Mouse (Mus musculus): ENCODE data around the gene Ephb2. TPM values are rescaled to one million over a fixed set of nuclear protein-coding genes. Genes with fewer than 3 reads are reported as not detected.

Ephb2 gene
- polyA plus RNA-seq, 1 experiment = 10.4 TPM

DNA sequence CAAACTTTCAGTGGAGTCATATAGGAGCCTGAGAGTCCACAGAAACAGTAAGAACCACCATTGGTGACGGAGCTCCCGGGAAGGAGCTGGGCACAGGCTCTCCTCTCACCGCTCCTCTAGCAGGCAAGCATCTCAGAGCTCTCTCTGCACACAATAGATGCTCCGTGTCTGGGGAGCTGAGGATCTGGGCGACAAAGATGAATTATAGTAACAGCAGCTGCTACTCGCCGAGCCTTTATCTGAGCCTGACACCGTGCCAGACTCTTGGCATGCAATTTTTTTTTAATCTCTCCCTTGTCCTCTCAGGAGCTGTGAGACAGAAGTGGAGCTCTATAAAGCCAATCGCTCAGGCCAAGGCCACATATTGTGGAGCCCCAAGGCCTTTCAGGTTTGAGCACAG, 170.7 kb downstream of the Ephb2 start:
- TF ChIP-seq CTCF (conservative IDR thresholded peaks at IDR 0.05; ENCODE audit: insufficient read depth, insufficient read length, low read depth, low read length) (no peak), POLR2A (IDR thresholded peaks at IDR 0.05; ENCODE audit: low read depth, low read length) (no peak)
- Histone ChIP-seq H3K4me3 (ENCODE audit: insufficient read depth, low read depth, low read length) (no peak overlapping the region), H3K27ac (ENCODE audit: insufficient read depth, low read depth, low read length) (no peak overlapping the region), H3K36me3 (ENCODE audit: control insufficient read depth, insufficient read depth, low read length) (no peaks in the 10 kb centered on the region), H3K4me1 (ENCODE audit: control insufficient read depth, insufficient read depth, low read length) (no peaks in the 10 kb centered on the region), H3K27me3 (replicated peaks; ENCODE audit: control insufficient read depth, insufficient read depth, low read length) (no peaks in the 10 kb centered on the region)
- 82% methylated on average over 9 of the region's 9 CpGs for WGBS
- DNase-seq = no peak

DNA sequence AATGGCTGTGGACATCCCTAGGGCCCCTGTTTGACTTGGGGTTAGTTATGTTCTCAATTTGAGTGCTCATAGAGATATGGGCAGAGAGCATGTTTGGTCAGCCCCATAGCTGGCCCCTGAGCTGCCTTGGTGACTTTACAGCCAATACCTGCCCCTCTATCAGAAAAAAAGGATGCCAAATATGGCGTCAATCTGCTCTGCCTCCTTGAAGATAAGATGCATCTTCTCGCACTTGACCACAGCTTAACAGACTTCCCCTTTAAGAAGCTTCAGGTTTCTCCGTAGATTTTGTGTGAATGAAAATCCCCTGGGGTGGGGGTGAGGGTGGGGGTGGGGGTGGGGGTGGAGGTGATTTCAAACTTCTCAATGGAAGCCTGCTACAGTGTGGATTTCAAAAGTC, 177.9 kb downstream of the Ephb2 start:
- WGBS = 79% methylated on average over 3 of the region's 3 CpGs

DNA sequence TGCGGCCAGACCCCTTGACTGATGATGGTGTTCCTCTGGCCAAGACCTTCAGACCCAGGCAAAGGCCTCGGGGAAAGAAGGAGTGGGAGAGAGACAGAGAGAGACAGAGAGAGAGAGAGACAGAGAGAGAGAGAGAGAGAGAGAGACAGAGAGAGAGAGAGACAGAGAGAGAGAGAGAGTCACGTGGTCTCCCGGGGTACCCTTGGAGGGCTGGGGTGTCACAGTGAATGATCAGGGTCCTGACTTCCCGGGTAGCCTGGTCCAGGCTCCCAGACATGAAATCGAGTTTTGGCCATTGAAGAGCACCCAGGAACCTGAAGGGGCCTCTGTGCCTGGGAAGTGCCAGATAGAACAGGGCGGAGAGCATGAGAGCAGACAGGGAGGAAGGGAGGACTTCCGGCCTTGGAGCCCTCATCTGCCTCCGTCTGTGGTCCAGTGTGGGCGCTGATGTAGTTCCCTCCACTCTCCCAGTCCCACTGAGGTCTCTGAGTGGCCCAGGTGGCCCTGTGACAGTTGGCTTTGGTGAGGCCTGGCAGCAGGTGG, 182.0 kb downstream of the Ephb2 start:
- no peak for TF ChIP-seq CTCF (conservative IDR thresholded peaks at IDR 0.05; ENCODE audit: insufficient read depth, insufficient read length, low read depth, low read length)
- no peak for TF ChIP-seq POLR2A (IDR thresholded peaks at IDR 0.05; ENCODE audit: low read depth, low read length)

More for the DNA sequence above, 177.9 kb downstream of the Ephb2 start:
- no peak for DNase-seq
- Histone ChIP-seq H3K4me3 (ENCODE audit: insufficient read depth, low read depth, low read length) (no peak overlapping the region), H3K27me3 (replicated peaks; ENCODE audit: control insufficient read depth, insufficient read depth, low read length) (no peaks in the 10 kb centered on the region), H3K4me1 (ENCODE audit: control insufficient read depth, insufficient read depth, low read length) (no peaks in the 10 kb centered on the region), H3K27ac (ENCODE audit: insufficient read depth, low read depth, low read length) (no peak overlapping the region), H3K36me3 (ENCODE audit: control insufficient read depth, insufficient read depth, low read length) (no peaks in the 10 kb centered on the region)
- TF ChIP-seq POLR2A (IDR thresholded peaks at IDR 0.05; ENCODE audit: low read depth, low read length) = no peak
- TF ChIP-seq CTCF (conservative IDR thresholded peaks at IDR 0.05; ENCODE audit: insufficient read depth, insufficient read length, low read depth, low read length) = no peak

DNA sequence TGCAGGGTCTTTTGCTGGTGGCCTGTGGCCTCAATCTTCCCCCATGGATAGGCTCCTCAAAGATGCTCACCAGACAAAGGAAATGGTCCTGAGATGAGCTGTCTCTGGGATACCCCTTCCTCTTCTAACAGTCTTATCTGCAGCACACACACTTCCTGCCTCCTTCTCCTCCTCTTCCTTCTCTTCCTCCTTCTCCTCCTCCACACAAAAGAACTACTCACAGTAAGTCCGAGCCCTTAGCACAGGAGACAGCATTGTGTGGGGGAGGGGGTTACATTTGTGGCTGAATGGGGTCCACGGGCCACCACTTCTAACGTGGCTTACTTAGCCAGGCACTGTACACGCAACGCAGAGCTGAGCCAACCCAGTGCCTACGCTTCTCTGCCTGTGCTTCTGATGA, 182.8 kb downstream of the Ephb2 start:
- Histone ChIP-seq H3K27ac (ENCODE audit: insufficient read depth, low read depth, low read length) (no peak overlapping the region), H3K27me3 (replicated peaks; ENCODE audit: control insufficient read depth, insufficient read depth, low read length) (no peaks in the 10 kb centered on the region), H3K4me3 (ENCODE audit: insufficient read depth, low read depth, low read length) (no peak overlapping the region), H3K36me3 (ENCODE audit: control insufficient read depth, insufficient read depth, low read length) (no peaks in the 10 kb centered on the region), H3K4me1 (ENCODE audit: control insufficient read depth, insufficient read depth, low read length) (no peaks in the 10 kb centered on the region)
- TF ChIP-seq POLR2A (IDR thresholded peaks at IDR 0.05; ENCODE audit: low read depth, low read length) = no peak
- no peak for TF ChIP-seq CTCF (conservative IDR thresholded peaks at IDR 0.05; ENCODE audit: insufficient read depth, insufficient read length, low read depth, low read length)
- WGBS = 62% methylated on average over 6 of the region's 6 CpGs
- no peak for DNase-seq

More for the DNA sequence above, 182.0 kb downstream of the Ephb2 start:
- Histone ChIP-seq H3K4me3 (ENCODE audit: insufficient read depth, low read depth, low read length) (no peak overlapping the region), H3K36me3 (ENCODE audit: control insufficient read depth, insufficient read depth, low read length) (no peaks in the 10 kb centered on the region), H3K27ac (ENCODE audit: insufficient read depth, low read depth, low read length) (no peak overlapping the region), H3K27me3 (replicated peaks; ENCODE audit: control insufficient read depth, insufficient read depth, low read length) (no peaks in the 10 kb centered on the region), H3K4me1 (ENCODE audit: control insufficient read depth, insufficient read depth, low read length) (no peaks in the 10 kb centered on the region)
- no peak for DNase-seq
- WGBS = 80% methylated on average over 10 of the region's 10 CpGs

DNA sequence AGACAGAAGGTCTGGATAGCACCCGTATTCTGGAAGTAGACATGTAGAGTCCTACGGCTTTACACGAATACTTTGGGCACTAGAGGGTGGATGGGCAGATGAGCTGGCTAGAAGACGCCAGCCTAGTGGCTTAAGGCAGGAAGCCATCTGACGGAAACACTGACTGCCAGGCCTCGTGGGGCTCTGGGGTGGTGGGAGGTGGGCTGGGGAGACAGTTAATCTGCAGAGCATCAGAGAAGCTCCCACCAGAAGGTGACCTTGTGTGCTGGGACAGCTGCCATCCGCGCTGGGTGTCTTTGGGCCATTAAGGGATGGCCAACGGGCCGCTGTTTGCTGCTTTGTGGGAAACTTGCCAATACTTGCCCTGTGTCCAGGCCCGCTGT, 183.3 kb downstream of the Ephb2 start:
- DNase-seq = no peak
- WGBS = 73% methylated on average over 11 of the region's 11 CpGs
- Histone ChIP-seq H3K4me3 (ENCODE audit: insufficient read depth, low read depth, low read length) (no peak overlapping the region), H3K4me1 (ENCODE audit: control insufficient read depth, insufficient read depth, low read length) (no peaks in the 10 kb centered on the region), H3K27ac (ENCODE audit: insufficient read depth, low read depth, low read length) (no peak overlapping the region), H3K27me3 (replicated peaks; ENCODE audit: control insufficient read depth, insufficient read depth, low read length) (no peaks in the 10 kb centered on the region), H3K36me3 (ENCODE audit: control insufficient read depth, insufficient read depth, low read length) (no peaks in the 10 kb centered on the region)
- TF ChIP-seq POLR2A (IDR thresholded peaks at IDR 0.05; ENCODE audit: low read depth, low read length) (no peak), CTCF (conservative IDR thresholded peaks at IDR 0.05; ENCODE audit: insufficient read depth, insufficient read length, low read depth, low read length) (no peak)

DNA sequence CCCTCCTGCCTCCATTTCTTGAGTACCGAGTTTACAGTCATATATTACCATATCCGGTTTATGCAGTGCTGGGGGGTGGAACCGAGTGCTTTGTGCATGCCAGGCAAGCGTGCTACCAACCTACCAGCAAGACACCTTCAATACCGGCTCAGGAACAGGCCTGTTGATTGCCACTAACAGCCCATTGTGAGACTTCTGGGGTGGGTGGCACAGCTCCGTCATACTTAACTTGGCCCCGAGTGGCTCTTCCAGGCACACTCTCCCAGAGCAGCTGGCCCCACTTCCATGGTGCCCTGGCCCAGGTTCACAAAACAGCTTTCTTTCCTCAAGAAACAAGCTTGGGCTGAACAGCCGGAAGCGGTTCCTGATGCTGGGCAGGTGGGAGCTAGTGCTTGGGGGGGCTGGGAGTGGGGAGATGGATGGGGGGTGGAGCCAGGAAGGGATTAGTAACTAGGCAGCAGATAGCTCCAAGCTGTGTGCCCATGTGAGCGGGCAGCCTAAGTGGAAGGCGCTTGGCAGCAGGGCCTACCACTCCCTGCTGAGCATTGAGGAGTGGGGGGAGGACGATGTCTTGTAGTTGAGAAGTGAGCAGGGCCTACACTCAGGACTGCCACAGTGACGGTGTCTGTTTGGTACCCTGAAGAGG, 183.8 kb downstream of the Ephb2 start:
- TF ChIP-seq CTCF (conservative IDR thresholded peaks at IDR 0.05; ENCODE audit: insufficient read depth, insufficient read length, low read depth, low read length) (no peak), POLR2A (IDR thresholded peaks at IDR 0.05; ENCODE audit: low read depth, low read length) (no peak)
- Histone ChIP-seq H3K4me1 (ENCODE audit: control insufficient read depth, insufficient read depth, low read length) (no peaks in the 10 kb centered on the region), H3K4me3 (ENCODE audit: insufficient read depth, low read depth, low read length) (no peak overlapping the region), H3K27me3 (replicated peaks; ENCODE audit: control insufficient read depth, insufficient read depth, low read length) (no peaks in the 10 kb centered on the region), H3K36me3 (ENCODE audit: control insufficient read depth, insufficient read depth, low read length) (no peaks in the 10 kb centered on the region), H3K27ac (ENCODE audit: insufficient read depth, low read depth, low read length) (no peak overlapping the region)
- WGBS = 81% methylated on average over 13 of the region's 13 CpGs
- no peak for DNase-seq

DNA sequence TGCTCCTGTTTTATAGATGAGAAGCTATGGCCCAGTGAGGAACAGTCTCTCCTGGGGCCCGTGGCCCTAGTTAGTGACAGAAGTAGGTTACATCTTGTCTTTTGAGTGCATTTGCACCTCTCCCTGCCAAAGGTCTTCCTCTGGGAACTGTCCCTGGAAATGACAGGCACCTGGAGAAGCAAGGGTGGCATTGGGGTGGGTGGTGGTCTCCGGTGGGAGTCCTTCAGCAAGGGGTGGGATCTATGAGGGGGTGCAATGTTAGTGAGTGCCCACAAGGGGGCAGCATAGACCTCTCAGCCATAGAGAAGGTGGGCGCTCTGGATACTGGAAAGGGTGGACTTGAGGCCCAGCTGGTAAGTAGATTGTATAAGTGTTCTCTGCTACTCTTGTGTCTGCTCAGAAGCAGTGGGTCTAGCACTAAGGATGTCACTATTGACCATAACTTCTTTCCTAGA, 184.4 kb downstream of the Ephb2 start:
- Histone ChIP-seq H3K4me3 (ENCODE audit: insufficient read depth, low read depth, low read length) (no peak overlapping the region), H3K4me1 (ENCODE audit: control insufficient read depth, insufficient read depth, low read length) (no peaks in the 10 kb centered on the region), H3K27me3 (replicated peaks; ENCODE audit: control insufficient read depth, insufficient read depth, low read length) (no peaks in the 10 kb centered on the region), H3K27ac (ENCODE audit: insufficient read depth, low read depth, low read length) (no peak overlapping the region), H3K36me3 (ENCODE audit: control insufficient read depth, insufficient read depth, low read length) (no peaks in the 10 kb centered on the region)
- peak; percentile 7 for DNase-seq
- TF ChIP-seq CTCF (conservative IDR thresholded peaks at IDR 0.05; ENCODE audit: insufficient read depth, insufficient read length, low read depth, low read length) (peak; percentile 72), POLR2A (IDR thresholded peaks at IDR 0.05; ENCODE audit: low read depth, low read length) (no peak)
- WGBS = 70% methylated on average over 3 of the region's 3 CpGs
